Mouse (Mus musculus) heart, embryonic 12.5 days (tissue): Measurements from ENCODE around the gene Rsrc1. TPM values are rescaled to one million over a fixed set of nuclear protein-coding genes. Genes with fewer than 3 reads are reported as not detected.
A peak's percentile ranks its signal among the peaks of the same experiment; 100 is the strongest.

Source experiments
- ATAC-seq: fragments of 200-750 bp; cut with Nextera tagmentation; 2 replicates; pipeline ENCODE4 v1.8.0; 2017; ENCODE audit warnings: moderate TSS enrichment, moderate library complexity; ENCODE audit not compliant: insufficient number of reproducible peaks, low FRiP score
- H3K27ac ChIP-seq: fragments of 300-500 bp; sonication (generic); 2 replicates; pipeline ENCODE4 v1.5.1; 2016; ENCODE audit warnings: mild to moderate bottlenecking, moderate library complexity; ENCODE audit not compliant: poor library complexity, severe bottlenecking
- H3K27me3 ChIP-seq: fragments of 300-500 bp; sonication (generic); replicated peaks from 2 replicates; pipeline ENCODE4 v1.6.1; 2016; ENCODE audit warnings: mild to moderate bottlenecking, moderate library complexity
- H3K36me3 ChIP-seq: fragments of 300-500 bp; sonication (generic); 2 replicates; pipeline ENCODE4 v1.6.1; 2016; ENCODE audit warnings: mild to moderate bottlenecking, moderate library complexity
- H3K4me1 ChIP-seq: fragments of 300-500 bp; sonication (generic); replicated peaks from 2 replicates; pipeline ENCODE4 v1.6.1; 2016; ENCODE audit warnings: mild to moderate bottlenecking
- H3K4me2 ChIP-seq: fragments of 300-500 bp; sonication (generic); 2 replicates; pipeline ENCODE4 v1.6.1; 2016; ENCODE audit warnings: mild to moderate bottlenecking, moderate library complexity
- H3K4me3 ChIP-seq: fragments of 300-500 bp; sonication (generic); 2 replicates; pipeline ENCODE4 v1.5.1; 2016; ENCODE audit warnings: mild to moderate bottlenecking
- H3K9ac ChIP-seq: fragments of 300-500 bp; sonication (generic); 2 replicates; pipeline ENCODE4 v1.6.1; 2016; ENCODE audit warnings: mild to moderate bottlenecking, moderate library complexity
- H3K9me3 ChIP-seq: fragments of 300-500 bp; sonication (generic); replicated peaks from 2 replicates; pipeline ENCODE4 v1.6.1; 2016; ENCODE audit warnings: mild to moderate bottlenecking, moderate library complexity
- WGBS: fragments of 180-500 bp; shearing (Covaris S2); methylation state at CpG from one replicate; pipeline ENCODE4 v1.1.7; 2016; 5-methylcytosine and 5-hydroxymethylcytosine counted together
- polyA plus RNA-seq: library from polyadenylated mRNA; unstranded; fragments of >200 nt; fragmentation: Nextera tagmentation; extraction: Ambion mirVana; gene quantifications from 2 replicates; pipeline ENCODE4 v1.2.1, GENCODE M21; 2016

Rsrc1 gene
- 26.3 and 29.4 TPM in 2 replicates for polyA plus RNA-seq

GRCm38 (mm10) chr3:66981101-66981661 is at the start of gene Rsrc1:
Gene Rsrc1 (plus strand): TSS chr3:66981390.
- peak; percentile 44; the same call in 1 of the 2 replicates for ATAC-seq
- Histone ChIP-seq H3K36me3 (no peaks in the 10 kb centered on the region), H3K27me3 (peaks cover 61% of the 10 kb centered on the region), H3K9me3 (no peaks in the 10 kb centered on the region), H3K4me2 (peak within 1 kb of the TSS; percentile 97), H3K9ac (peak within 1 kb of the TSS; percentile 59), H3K27ac (no peak within 1 kb of the TSS), H3K4me1 (peaks cover 22% of the 10 kb centered on the region), H3K4me3 (peak within 1 kb of the TSS; percentile 62)
- under 1% methylated on average over 54 of the region's 62 CpGs for WGBS

GRCm38 (mm10) chr3:66939675-66940074 is 41.5 kb upstream of the Rsrc1 start:
- no peak for ATAC-seq
- Histone ChIP-seq H3K27ac (no peak overlapping the region), H3K4me1 (no peaks in the 10 kb centered on the region), H3K4me3 (no peak overlapping the region), H3K9ac (no peak overlapping the region), H3K4me2 (no peak overlapping the region), H3K27me3 (no peaks in the 10 kb centered on the region), H3K9me3 (no peaks in the 10 kb centered on the region), H3K36me3 (no peaks in the 10 kb centered on the region)
- WGBS: 74% methylated on average over 10 of the region's 10 CpGs

- H3K27ac ChIP-seq: no peak overlapping the region
- WGBS: 64% methylated on average over 2 of the region's 2 CpGs
- no peaks in the 10 kb centered on the region for H3K27me3 ChIP-seq
- no peak overlapping the region for H3K4me2 ChIP-seq
- no peak overlapping the region for H3K9ac ChIP-seq
- H3K9me3 ChIP-seq: no peaks in the 10 kb centered on the region
- no peak overlapping the region for H3K4me3 ChIP-seq
- no peak for ATAC-seq
- H3K4me1 ChIP-seq: no peaks in the 10 kb centered on the region
- no peaks in the 10 kb centered on the region for H3K36me3 ChIP-seq
These were observed 26.1 kb upstream of the Rsrc1 start for GRCm38 (mm10) chr3:66955126-66955525.

- H3K36me3 ChIP-seq: no peaks in the 10 kb centered on the region
- no peak overlapping the region for H3K9ac ChIP-seq
- WGBS: 45% methylated on average over 5 of the region's 5 CpGs
- no peaks in the 10 kb centered on the region for H3K27me3 ChIP-seq
- H3K9me3 ChIP-seq: no peaks in the 10 kb centered on the region
- H3K4me2 ChIP-seq: no peak overlapping the region
- no peaks in the 10 kb centered on the region for H3K4me1 ChIP-seq
- no peak overlapping the region for H3K4me3 ChIP-seq
- ATAC-seq: no peak
- H3K27ac ChIP-seq: no peak overlapping the region
These were observed 21.2 kb upstream of the Rsrc1 start for GRCm38 (mm10) chr3:66959972-66960371.

- ATAC-seq: no peak
- WGBS: 59% methylated on average over 3 of the region's 3 CpGs
- H3K36me3 ChIP-seq: no peaks in the 10 kb centered on the region
These were observed 16.3 kb upstream of the Rsrc1 start for GRCm38 (mm10) chr3:66964884-66965283.

GRCm38 (mm10) chr3:66967508-66967907 is 13.7 kb upstream of the Rsrc1 start:
- WGBS: 63% methylated on average over 4 of the region's 4 CpGs
- H3K27ac ChIP-seq: no peak overlapping the region
- H3K36me3 ChIP-seq: no peaks in the 10 kb centered on the region
- H3K9me3 ChIP-seq: no peaks in the 10 kb centered on the region
- H3K4me3 ChIP-seq: no peak overlapping the region
- H3K4me2 ChIP-seq: no peak overlapping the region
- no peak for ATAC-seq
- H3K9ac ChIP-seq: no peak overlapping the region
- H3K27me3 ChIP-seq: peaks cover 39% of the 10 kb centered on the region
- H3K4me1 ChIP-seq: peaks cover 8% of the 10 kb centered on the region

More at GRCm38 (mm10) chr3:66964884-66965283, 16.3 kb upstream of the Rsrc1 start:
- no peak overlapping the region for H3K27ac ChIP-seq
- no peaks in the 10 kb centered on the region for H3K9me3 ChIP-seq
- no peak overlapping the region for H3K4me2 ChIP-seq
- peaks cover 18% of the 10 kb centered on the region for H3K27me3 ChIP-seq
- no peak overlapping the region for H3K4me3 ChIP-seq
- H3K9ac ChIP-seq: no peak overlapping the region
- no peaks in the 10 kb centered on the region for H3K4me1 ChIP-seq

- WGBS: under 1% methylated on average over 10 of the region's 10 CpGs
- H3K9ac ChIP-seq: no peak overlapping the region
- no peak for ATAC-seq
- no peak overlapping the region for H3K27ac ChIP-seq
- H3K9me3 ChIP-seq: no peaks in the 10 kb centered on the region
- H3K4me1 ChIP-seq: peaks cover 12% of the 10 kb centered on the region
- peak overlapping the region; percentile 28 for H3K4me3 ChIP-seq
- peak overlapping the region; percentile 54 for H3K4me2 ChIP-seq
- H3K36me3 ChIP-seq: no peaks in the 10 kb centered on the region
- peaks cover 61% of the 10 kb centered on the region for H3K27me3 ChIP-seq
These were observed 10.9 kb upstream of the Rsrc1 start for GRCm38 (mm10) chr3:66970261-66970660.

GRCm38 (mm10) chr3:66970661-66971331 is 10.4 kb upstream of the Rsrc1 start:
- no peak overlapping the region for H3K27ac ChIP-seq
- H3K36me3 ChIP-seq: no peaks in the 10 kb centered on the region
- H3K4me3 ChIP-seq: peak overlapping the region; percentile 28
- H3K9ac ChIP-seq: no peak overlapping the region
- no peak for ATAC-seq
- peaks cover 12% of the 10 kb centered on the region for H3K4me1 ChIP-seq
- peaks cover 59% of the 10 kb centered on the region for H3K27me3 ChIP-seq
- H3K9me3 ChIP-seq: no peaks in the 10 kb centered on the region
- peak overlapping the region; percentile 54 for H3K4me2 ChIP-seq
- WGBS: under 1% methylated on average over 29 of the region's 29 CpGs

- Histone ChIP-seq H3K4me2 (no peak overlapping the region), H3K9ac (no peak overlapping the region), H3K27ac (no peak overlapping the region), H3K4me3 (no peak overlapping the region), H3K4me1 (peaks cover 12% of the 10 kb centered on the region), H3K27me3 (peaks cover 66% of the 10 kb centered on the region), H3K9me3 (no peaks in the 10 kb centered on the region), H3K36me3 (no peaks in the 10 kb centered on the region)
- 7% methylated on average over 16 of the region's 16 CpGs for WGBS
- ATAC-seq: no peak
These were observed 8.8 kb upstream of the Rsrc1 start for GRCm38 (mm10) chr3:66972191-66972950.

GRCm38 (mm10) chr3:66973391-66973943 is 7.7 kb upstream of the Rsrc1 start:
- Histone ChIP-seq H3K4me2 (peak overlapping the region; percentile 89), H3K4me3 (peak overlapping the region; percentile 59), H3K27ac (no peak overlapping the region), H3K27me3 (peaks cover 70% of the 10 kb centered on the region), H3K4me1 (peaks cover 12% of the 10 kb centered on the region), H3K9me3 (no peaks in the 10 kb centered on the region), H3K36me3 (no peaks in the 10 kb centered on the region), H3K9ac (0 out of 2 replicates have a peak overlapping the region, but pooled peaks have one; percentile 26)
- ATAC-seq: no peak
- under 1% methylated on average over 59 of the region's 59 CpGs for WGBS

- Histone ChIP-seq H3K4me3 (no peak overlapping the region), H3K9ac (no peak overlapping the region)
- WGBS: 17% methylated on average over 3 of the region's 3 CpGs
These were observed 6.7 kb upstream of the Rsrc1 start for GRCm38 (mm10) chr3:66974501-66974900.

More at GRCm38 (mm10) chr3:66974501-66974900, 6.7 kb upstream of the Rsrc1 start:
- H3K27ac ChIP-seq: no peak overlapping the region
- no peak overlapping the region for H3K4me2 ChIP-seq
- H3K4me1 ChIP-seq: peaks cover 18% of the 10 kb centered on the region
- H3K9me3 ChIP-seq: no peaks in the 10 kb centered on the region
- H3K27me3 ChIP-seq: peaks cover 79% of the 10 kb centered on the region
- no peaks in the 10 kb centered on the region for H3K36me3 ChIP-seq
- no peak for ATAC-seq
